Mouse (Mus musculus) ES-Bruce4 (cell line): Measurements from ENCODE around the gene Stk39. TPM values are rescaled to one million over a fixed set of nuclear protein-coding genes. Genes with fewer than 3 reads are reported as not detected.

Source experiments
- H3K27ac ChIP-seq: 2 replicates; pipeline ENCODE4 v1.5.1; 2012; ENCODE audit warnings: low read length, inconsistent platforms; ENCODE audit not compliant: insufficient read depth
- H3K27me3 ChIP-seq: 2 replicates; pipeline ENCODE4 v1.6.1; 2012; ENCODE audit warnings: mild to moderate bottlenecking, low read length, inconsistent platforms; ENCODE audit not compliant: control insufficient read depth, poor library complexity, insufficient read depth, severe bottlenecking
- H3K36me3 ChIP-seq: 2 replicates; pipeline ENCODE4 v1.6.1; 2012; ENCODE audit warnings: inconsistent platforms, mild to moderate bottlenecking, low read length, moderate library complexity; ENCODE audit not compliant: control insufficient read depth, poor library complexity, insufficient read depth, severe bottlenecking
- H3K4me1 ChIP-seq: one replicate; pipeline ENCODE4 v1.8.1; 2011; ENCODE audit warnings: low read length; ENCODE audit not compliant: control insufficient read depth, insufficient read depth
- H3K4me3 ChIP-seq: 2 replicates; pipeline ENCODE4 v1.5.1; 2011; ENCODE audit warnings: low read depth, mild to moderate bottlenecking, low read length
- H3K9ac ChIP-seq: 2 replicates; pipeline ENCODE4 v1.6.1; 2012; ENCODE audit warnings: low read depth, mild to moderate bottlenecking, inconsistent platforms; ENCODE audit not compliant: poor library complexity, severe bottlenecking
- H3K9me3 ChIP-seq: replicated peaks from 2 replicates; pipeline ENCODE4 v1.6.1; 2012; ENCODE audit warnings: mild to moderate bottlenecking, low read length, inconsistent platforms; ENCODE audit not compliant: control insufficient read depth, poor library complexity, insufficient read depth, severe bottlenecking
- CTCF ChIP-seq: IDR thresholded peaks from one replicate; pipeline ENCODE4 v1.8.1; 2011; ENCODE audit warnings: low read depth, low read length
- EP300 ChIP-seq: IDR thresholded peaks from 2 replicates; pipeline ENCODE4 v1.6.1; 2011; ENCODE audit warnings: low read depth, low read length; ENCODE audit not compliant: insufficient read depth
- POLR2A ChIP-seq: IDR thresholded peaks from one replicate; pipeline ENCODE4 v1.8.1; 2011; ENCODE audit warnings: low read length; ENCODE audit not compliant: insufficient read depth
- polyA plus RNA-seq: library from polyadenylated mRNA; stranded (reverse); fragments of >200 nt; gene quantifications from 2 replicates; pipeline ENCODE4 v1.2.4, GENCODE M21; 2011; ENCODE audit warnings: low read depth; ENCODE audit not compliant: missing spikeins, insufficient read depth, insufficient read length

Gene Stk39
- polyA plus RNA-seq, 1 experiment: 7.6 TPM

DNA sequence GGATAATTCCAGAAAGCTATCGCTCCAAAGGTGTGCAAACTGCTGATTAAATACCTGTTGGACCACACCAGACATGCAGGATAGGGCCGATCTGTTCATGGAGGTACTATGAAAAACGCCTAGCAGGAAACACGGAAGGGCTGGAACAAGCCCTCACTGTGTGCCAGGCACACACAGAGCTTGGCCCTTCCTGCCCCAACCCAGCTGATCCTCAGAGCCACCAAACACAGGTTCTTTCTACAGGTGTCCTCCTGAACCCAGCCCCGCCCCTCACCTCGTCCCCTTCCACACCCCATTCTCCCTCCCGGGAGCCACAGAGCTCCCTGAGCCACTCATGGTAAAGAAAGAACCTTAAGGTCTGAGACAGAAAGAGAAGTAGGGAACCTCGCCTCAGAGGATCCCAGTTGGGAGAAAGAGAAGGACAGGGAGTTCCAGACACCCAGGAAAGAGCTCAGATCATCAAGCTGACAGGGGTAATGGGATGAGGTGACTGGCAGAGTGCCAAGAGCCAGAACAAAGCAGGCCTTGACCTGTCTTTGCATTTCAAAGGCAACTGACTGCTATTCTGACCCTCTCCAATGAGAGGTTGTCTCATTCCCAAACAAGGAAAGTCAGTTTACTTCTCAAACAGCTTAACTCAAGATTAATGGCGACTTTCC, 86.3 kb downstream of the Stk39 start:
- H3K4me1 ChIP-seq: peaks cover 2% of the 10 kb centered on the region
- H3K9me3 ChIP-seq: no peaks in the 10 kb centered on the region
- TF ChIP-seq EP300: no peak
- TF ChIP-seq POLR2A: no peak
- TF ChIP-seq CTCF: no peak
- H3K4me3 ChIP-seq: no peak overlapping the region
- H3K9ac ChIP-seq: no peak overlapping the region
- H3K27me3 ChIP-seq: no peaks in the 10 kb centered on the region
- no peak overlapping the region for H3K27ac ChIP-seq
- no peaks in the 10 kb centered on the region for H3K36me3 ChIP-seq

DNA sequence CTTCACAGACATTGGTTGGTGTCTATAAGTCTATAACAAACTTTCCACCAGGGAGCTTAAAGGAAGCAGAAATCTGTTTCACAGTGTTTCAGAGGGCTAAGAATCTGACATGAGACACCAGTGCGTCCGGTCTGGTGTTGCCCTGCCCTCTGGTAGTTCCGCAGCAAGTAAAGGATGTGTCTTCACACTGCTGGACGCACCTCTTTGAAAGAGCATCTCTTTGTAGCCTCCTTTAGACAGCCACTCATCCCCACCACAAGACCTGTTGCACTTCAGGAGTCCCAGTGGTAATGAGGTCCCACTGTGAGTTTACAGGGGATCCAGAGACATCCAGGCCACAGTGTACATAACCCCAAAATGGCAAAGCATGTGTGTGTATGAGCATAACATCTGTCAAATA, 88.1 kb downstream of the Stk39 start:
- no peaks in the 10 kb centered on the region for H3K9me3 ChIP-seq
- H3K4me3 ChIP-seq: no peak overlapping the region
- no peak overlapping the region for H3K27ac ChIP-seq
- H3K36me3 ChIP-seq: no peaks in the 10 kb centered on the region
- H3K27me3 ChIP-seq: no peaks in the 10 kb centered on the region
- no peak overlapping the region for H3K9ac ChIP-seq
- TF ChIP-seq POLR2A (no peak), CTCF (no peak), EP300 (no peak)
- H3K4me1 ChIP-seq: peaks cover 2% of the 10 kb centered on the region

DNA sequence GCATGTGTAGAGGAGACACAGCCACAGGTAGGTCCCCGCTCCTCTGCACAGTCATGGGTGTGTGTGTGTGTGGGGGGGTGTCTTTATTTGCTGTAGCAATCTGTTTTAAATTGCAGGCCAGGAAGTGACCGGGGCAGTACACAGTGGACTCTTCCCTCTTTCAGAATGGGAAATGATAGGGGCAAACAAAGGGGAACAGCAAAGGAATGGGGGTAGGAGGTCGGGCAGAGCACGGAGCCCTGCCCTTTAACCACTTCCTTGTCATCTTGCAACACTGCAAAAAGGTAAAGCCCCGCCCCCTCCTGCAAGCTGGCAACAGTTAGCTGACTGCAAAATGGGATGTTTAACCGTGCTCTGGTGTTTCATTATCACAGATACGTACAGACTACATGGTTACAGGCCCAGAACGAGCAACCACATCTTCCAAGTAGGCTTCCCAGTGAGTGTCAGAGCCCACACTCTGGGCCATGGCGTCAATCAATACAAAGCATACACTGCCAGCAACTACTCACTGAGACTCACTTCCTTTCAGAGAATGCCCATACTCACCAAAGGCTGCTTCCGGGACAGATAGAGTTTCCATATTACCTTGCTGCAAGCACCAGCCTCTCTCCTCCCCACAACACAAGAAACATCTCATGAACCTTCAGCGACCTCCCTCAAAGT, 89.5 kb downstream of the Stk39 start:
- Histone ChIP-seq H3K9ac (no peak overlapping the region), H3K27ac (no peak overlapping the region), H3K27me3 (no peaks in the 10 kb centered on the region), H3K9me3 (no peaks in the 10 kb centered on the region), H3K36me3 (no peaks in the 10 kb centered on the region), H3K4me3 (no peak overlapping the region), H3K4me1 (peaks cover 2% of the 10 kb centered on the region)
- TF ChIP-seq EP300 (no peak), CTCF (no peak), POLR2A (no peak)

DNA sequence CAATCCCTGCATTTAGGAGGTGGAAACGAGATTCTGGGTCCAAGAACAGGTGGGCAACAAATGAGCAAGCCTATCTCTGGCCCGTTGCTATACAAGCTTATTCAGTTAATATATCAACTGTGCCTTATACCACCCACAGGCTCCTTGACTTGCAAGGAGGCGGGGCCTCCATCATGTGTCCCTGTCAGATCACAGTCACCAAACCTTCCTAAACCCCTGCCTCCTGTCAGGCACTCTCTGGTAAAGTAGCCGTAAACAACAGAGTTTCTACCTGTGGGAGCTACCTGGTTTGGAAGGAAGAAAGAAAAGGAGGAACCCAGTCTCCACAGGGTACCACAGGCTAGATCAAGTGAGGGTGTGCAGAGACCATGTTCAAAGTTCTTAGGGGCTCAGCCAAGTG, 90.2 kb downstream of the Stk39 start:
- H3K9ac ChIP-seq: no peak overlapping the region
- no peak overlapping the region for H3K4me3 ChIP-seq
- no peaks in the 10 kb centered on the region for H3K36me3 ChIP-seq
- no peaks in the 10 kb centered on the region for H3K9me3 ChIP-seq
- TF ChIP-seq EP300 (no peak), POLR2A (no peak), CTCF (no peak)
- H3K27ac ChIP-seq: no peak overlapping the region
- H3K4me1 ChIP-seq: peaks cover 6% of the 10 kb centered on the region
- H3K27me3 ChIP-seq: no peaks in the 10 kb centered on the region

DNA sequence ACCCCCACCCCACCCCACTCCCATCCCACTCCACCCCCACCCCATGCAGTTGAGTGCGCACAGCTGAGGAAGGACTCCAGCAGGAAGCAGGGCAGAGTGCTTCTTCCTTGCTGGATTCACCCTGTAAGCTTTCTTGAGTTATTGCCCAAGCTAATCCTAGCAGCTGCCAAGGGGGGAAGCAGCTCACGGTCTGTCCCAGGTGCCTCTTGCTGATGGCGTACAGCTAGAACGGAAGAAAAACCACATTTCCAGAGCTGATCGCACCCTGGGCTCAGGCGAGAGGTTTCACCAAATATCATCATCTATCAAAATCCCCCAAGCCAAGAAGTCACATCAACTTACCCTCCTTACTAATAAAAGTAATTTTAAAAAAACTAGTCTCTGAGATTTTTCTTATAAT, 90.9 kb downstream of the Stk39 start:
- no peak overlapping the region for H3K27ac ChIP-seq
- H3K4me1 ChIP-seq: peaks cover 6% of the 10 kb centered on the region
- no peaks in the 10 kb centered on the region for H3K36me3 ChIP-seq
- TF ChIP-seq EP300 (no peak), CTCF (no peak), POLR2A (no peak)
- no peak overlapping the region for H3K9ac ChIP-seq
- no peaks in the 10 kb centered on the region for H3K9me3 ChIP-seq
- H3K27me3 ChIP-seq: no peaks in the 10 kb centered on the region
- no peak overlapping the region for H3K4me3 ChIP-seq

DNA sequence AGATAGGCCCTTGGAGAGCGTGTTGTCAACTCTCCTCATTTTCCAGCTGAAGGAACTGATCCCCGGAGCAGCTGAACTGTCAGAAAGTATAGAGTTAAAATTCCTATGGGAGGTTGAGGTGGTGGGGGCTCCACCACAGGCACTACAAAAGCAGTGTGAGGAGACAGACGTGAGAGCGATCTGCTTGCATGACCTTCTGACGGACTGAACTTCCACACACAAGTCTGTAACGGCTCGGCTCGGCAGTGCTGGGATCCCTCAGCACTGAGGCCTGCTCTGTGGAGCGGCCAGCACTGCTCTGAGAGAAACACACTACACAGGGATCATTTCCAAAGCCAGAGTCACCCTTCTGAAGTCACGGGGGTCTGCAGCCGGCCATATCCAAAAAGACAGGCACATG, 92.4 kb downstream of the Stk39 start:
- Histone ChIP-seq H3K27me3 (no peaks in the 10 kb centered on the region), H3K27ac (no peak overlapping the region), H3K4me3 (no peak overlapping the region), H3K9me3 (no peaks in the 10 kb centered on the region), H3K4me1 (peaks cover 4% of the 10 kb centered on the region), H3K9ac (no peak overlapping the region), H3K36me3 (no peaks in the 10 kb centered on the region)
- TF ChIP-seq POLR2A (no peak), CTCF (no peak), EP300 (no peak)
